Mouse (Mus musculus): ENCODE results near the gene Gm20388.

The Gm20388 gene

DNA sequence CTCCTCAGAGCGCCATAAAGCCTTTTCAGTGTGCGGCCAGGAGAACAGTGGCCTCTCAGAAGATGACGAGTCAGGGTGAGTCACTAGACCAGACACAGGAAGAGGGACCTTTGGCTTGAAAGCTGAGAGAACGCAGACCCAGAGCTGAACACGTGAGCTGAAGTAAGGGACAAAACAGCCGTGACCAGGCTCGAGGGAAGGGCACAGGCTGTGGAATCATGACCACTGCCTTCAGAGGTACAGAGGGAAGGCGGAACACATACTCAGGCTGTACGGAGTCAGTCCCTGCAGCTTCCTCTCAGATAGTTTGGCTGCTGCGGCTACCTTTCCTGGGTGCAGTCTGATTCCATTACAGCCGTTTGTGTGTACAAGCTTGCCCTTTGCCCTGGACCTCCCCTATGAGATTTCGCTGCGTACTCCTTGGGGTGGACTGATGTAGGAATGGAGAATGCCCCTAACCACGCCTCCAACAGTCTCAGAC is 2674.8 kb downstream of the Gm20388 start:
- DNase-seq (ENCODE audit: low spot score in 2 of 2) = no peak

- no peak for DNase-seq (ENCODE audit: low spot score in 2 of 2)
Measured at GRCm38 (mm10) chr8:122586171-122586570, 2675.5 kb downstream of the Gm20388 start.

- no peak for DNase-seq (ENCODE audit: low spot score in 2 of 2)
Measured at GRCm38 (mm10) chr8:122586749-122587148, 2676.1 kb downstream of the Gm20388 start.

DNA sequence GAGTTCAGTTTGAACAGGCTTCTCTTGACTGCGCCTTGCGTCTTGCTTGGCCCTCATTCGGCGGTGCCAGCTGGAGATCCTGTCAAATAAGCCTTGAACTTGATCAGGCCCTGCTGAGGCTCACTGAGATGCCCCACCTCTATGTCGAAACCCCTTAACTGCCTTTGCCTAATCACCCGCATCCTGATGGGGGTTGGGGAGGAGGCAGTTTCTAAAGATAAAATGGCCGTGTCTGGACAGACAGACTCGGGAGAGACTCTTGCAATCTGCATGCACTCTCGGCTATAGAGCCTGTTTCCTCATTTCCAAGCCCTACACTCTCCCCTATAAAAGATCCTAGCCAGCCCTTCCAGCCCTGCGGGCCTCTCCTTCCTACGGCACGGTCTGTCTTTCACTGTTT is 2682.6 kb downstream of the Gm20388 start:
- DNase-seq (ENCODE audit: low spot score in 2 of 2) = no peak

GRCm38 (mm10) chr8:122593783-122594507 is 2683.3 kb downstream of the Gm20388 start:
- no peak for DNase-seq (ENCODE audit: low spot score in 2 of 2)

DNA sequence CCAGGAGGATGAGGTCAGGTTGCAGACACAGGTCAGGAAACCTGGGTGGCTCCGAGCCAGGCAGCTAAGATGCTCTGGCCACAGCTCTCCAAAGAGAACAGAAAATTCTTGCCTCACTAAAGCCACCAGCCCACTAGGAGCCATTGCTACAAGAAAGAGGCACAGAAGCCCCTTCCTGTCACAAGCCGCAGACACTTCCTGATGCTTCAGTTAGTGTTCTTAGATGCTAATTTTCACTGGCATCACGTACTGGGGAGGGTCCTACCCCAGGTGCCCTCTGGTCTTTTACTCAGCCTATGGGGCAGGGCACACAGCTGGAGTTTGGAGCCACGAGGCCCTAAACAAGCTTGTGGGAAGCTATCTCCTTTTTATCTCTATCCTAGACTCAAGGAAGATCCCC is 2685.4 kb downstream of the Gm20388 start:
- no peak for DNase-seq (ENCODE audit: low spot score in 2 of 2)

- DNase-seq (ENCODE audit: low spot score in 2 of 2) = no peak
Measured at GRCm38 (mm10) chr8:122600666-122601065, 2690.0 kb downstream of the Gm20388 start.

- no peak for DNase-seq (ENCODE audit: low spot score in 2 of 2)
Measured at GRCm38 (mm10) chr8:122604640-122605039, 2694.0 kb downstream of the Gm20388 start.

DNA sequence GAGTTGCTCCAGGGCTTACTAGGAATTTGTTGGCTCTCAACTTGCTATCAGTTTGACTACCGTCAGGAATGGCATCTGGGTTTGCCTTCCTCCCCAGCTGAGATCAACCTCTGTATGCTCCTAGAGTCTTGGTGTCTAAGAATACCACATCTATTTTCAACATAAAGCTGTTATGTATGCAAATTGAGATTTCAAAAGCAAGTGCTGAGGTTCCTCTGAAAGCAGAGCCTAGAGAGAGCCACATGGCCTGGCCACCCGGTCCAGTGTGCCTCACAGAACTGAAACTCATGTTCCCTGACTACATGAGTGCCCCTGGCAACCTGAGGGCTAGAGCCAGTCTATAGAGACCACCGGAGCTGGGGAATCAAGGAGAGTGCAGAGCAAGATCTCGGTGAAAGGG is 2694.7 kb downstream of the Gm20388 start:
- DNase-seq (ENCODE audit: low spot score in 2 of 2) = no peak

DNA sequence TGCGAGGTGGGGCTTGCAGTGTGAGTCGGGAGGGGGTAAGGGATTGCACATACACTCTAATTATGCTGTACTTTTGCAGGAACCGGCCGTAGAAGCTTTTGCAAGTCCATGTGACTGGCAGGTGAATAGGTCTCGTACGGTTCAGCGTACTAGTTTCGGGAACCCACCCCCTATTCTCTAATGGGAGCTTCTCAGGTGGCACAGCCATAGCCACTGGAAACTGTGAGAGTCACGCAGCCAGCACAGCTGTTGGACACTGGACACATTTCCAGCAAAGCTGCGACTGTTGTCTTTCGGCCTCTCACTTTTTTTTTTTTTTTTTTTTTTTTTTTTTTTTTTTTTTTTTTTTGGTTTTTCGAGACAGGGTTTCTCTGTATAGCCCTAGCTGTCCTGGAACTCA is 2696.2 kb downstream of the Gm20388 start:
- no peak for DNase-seq (ENCODE audit: low spot score in 2 of 2)

DNA sequence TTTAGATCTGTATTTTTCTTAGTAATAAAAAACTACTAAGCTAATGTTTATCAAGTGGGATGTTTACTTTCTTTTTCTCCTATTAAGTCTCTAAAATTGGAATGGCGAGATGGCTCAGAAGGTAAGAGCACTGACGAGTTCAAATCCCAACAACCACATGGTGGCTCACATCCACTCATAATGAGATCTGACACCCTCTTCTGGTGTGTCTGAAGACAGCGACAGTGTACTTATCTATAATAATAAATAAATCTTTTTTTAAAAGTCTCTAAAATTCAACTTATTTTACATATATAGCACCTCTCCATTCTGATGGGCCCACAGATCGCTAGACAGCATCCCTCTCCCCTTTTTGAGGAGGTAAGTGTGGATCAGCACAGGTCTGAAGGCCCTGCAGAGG is 2699.6 kb downstream of the Gm20388 start:
- no peak for DNase-seq (ENCODE audit: low spot score in 2 of 2)

DNA sequence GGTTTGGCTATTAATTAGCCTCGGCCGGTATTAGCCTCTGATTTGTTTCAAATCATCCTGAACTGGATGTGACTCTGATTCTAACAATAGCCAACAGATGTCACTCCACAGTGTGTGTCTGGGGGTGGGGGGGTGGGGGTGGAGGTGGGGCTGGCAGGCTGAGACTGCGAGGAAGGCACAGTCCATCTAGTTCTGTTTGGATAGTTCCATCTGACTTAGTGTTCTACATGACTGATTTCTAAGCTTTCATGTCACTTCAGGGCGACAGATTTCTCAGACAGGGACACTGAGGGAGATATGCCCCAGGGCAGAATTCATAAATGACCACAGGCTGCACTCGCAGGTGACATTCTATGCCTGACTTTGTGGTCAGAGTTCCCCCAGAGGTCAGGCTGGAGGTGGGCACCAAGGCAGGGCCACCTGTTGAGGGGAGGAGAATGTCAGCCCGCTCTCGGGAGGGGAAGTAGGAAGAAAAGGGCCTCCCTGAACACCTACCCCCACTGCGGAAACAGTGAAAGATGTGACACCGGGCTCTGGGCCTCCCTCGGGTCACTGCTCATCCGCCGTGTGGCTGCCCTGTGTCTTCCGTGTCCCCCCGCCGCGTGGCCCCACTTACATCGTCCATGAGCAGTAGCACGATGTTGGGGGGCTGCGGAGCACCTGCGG is 2700.1 kb downstream of the Gm20388 start:
- DNase-seq (ENCODE audit: low spot score in 2 of 2) = no peak

DNA sequence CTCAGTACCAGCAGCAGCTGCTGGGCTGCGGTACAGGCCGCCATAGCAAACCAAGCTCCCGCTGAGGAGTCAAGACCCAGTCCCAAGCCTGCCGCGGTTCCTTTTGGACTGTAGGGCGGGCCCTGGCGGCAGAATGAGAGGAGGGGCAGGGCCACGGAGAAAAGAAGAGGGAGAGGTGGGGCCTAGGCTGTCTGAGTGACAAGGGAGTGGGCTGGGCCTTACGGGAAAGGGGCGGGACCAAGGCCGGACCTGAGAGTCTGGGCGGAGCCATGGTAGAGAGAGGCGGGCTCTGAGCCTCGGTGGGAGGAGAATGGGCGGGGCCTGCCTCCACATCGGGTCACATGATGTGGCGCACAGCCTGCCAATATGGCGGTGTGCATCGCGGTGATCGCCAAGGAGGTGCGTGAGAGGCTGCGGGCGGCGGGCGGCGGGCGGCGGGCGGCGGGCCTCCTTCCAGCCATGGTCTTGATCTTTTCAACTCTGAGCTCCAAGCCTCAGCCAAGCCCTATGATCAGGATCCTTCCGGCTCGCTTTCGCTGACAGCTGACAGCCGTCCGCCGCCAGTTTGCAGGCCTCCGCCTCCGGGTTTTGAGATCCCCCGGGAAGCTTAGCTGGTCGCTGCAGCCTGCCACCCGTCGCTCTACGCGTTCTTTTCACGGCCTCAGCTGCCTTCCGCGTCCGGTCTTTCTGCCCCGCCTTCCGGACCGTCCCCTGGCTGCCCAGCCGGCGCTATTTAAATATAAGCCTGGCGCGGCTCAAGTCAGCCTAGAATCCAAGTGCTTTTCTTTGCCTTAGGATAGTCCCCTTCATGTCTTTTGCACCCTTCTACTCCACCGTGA is 2700.9 kb downstream of the Gm20388 start, which contains the start of the genes Galns and Trappc2l:
Gene Galns, minus strand, starts transcription at position 169 of the 839 bp plus-strand sequence.
Gene Trappc2l, plus strand, starts transcription at position 346 of the 839 bp plus-strand sequence.
- peak; percentile 92 to 93 for DNase-seq (ENCODE audit: low spot score in 2 of 2)

GRCm38 (mm10) chr8:122616181-122616905 is 2705.7 kb downstream of the Gm20388 start:
- DNase-seq (ENCODE audit: low spot score in 2 of 2) = no peak

GRCm38 (mm10) chr8:122617947-122618546 is 2707.4 kb downstream of the Gm20388 start:
- peak; percentile 71 to 88 for DNase-seq (ENCODE audit: low spot score in 2 of 2)

GRCm38 (mm10) chr8:122618660-122619378 is 2708.2 kb downstream of the Gm20388 start:
- DNase-seq (ENCODE audit: low spot score in 2 of 2) = peak in 1 of 2 experiments; percentile 34

DNA sequence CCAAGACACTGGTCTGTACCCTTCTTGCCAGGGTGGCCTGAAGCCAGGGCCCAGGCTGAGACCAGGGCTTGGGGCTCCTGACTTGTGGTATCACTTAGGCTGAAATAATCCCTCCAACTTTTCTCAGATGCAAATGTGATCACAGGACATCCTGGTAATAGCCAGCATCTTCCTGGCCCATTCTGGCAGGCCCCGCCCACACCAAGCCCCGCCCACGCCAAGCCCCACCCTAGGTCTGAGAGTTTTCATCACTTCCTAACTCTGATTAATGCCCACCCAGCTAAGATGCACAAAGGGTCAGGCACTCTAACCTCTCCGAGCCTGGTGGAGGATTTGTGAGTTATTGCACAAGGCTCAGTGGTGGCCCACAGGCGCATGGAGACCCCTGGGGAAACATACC is 2709.8 kb downstream of the Gm20388 start:
- DNase-seq (ENCODE audit: low spot score in 2 of 2) = no peak

DNA sequence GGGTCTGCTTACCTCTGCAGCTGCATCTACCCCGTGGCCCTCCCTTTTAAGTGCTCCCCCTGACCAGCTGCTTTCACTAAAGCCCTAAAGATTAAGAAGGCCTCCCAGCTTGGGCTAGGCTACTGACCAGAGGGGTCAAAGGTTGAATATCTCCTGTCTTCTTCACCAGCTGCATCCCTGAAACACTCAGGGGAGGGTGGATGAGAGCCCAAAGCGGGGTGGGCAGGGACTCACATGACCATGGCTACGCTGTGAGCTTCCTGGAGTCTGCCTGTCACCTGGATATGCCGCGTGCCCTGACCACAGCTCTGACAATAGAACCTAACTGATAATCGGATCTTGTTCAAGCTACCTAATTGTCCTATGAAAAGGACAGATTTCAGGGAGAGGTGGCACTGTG is 2712.1 kb downstream of the Gm20388 start, which contains the start of gene Pabpn1l:
Gene Pabpn1l, minus strand, starts transcription at position 13 of the 400 bp plus-strand sequence.
- no peak for DNase-seq (ENCODE audit: low spot score in 2 of 2)

DNA sequence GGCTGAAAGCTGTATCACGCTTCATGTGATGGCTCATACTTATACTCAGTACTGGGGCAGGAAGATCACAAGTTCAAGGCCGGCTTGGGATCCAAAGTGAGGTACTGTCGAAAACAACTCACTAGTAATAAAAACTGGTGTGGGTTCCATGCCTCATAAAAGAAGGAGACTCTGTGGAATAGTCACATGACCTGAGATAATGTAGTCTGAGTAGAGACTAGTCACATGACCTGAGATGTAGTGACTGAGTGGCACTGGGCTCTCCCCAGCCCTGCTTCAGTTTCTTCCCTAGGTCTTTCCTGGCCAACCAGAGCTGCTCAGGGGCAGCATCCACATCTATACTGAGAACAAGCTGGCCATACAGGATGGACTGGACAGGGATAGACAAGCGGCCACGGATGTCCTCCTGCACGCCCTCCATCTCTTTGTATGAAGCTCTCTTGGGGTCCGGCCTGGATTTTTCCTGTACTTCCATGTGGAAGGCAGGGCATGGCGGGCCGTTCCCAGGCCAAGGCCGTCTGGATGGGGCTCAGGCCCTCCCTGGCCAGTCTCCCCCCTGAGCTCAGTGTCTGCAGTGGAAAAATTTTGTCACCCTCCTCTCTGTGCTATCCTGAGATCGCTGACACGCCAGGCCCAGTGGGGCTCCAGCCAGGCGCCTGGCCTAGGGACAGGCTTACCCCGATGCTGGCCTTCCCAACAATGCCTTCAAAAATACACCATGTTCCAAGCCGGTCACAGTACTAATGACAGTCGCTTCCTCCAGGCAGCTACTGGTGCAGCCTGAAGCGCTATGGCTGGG is 2713.4 kb downstream of the Gm20388 start:
- no peak for DNase-seq (ENCODE audit: low spot score in 2 of 2)
